Mouse (Mus musculus) bone marrow, adult 2 months (tissue): ENCODE data around the gene Cdh16.

Experiments
- CTCF ChIP-seq: fragments of 200-500 bp; IDR thresholded peaks from 2 replicates; pipeline ENCODE4 v1.5.1; 2011; ENCODE audit warnings: low read length, control low read depth; ENCODE audit not compliant: control insufficient read depth, insufficient read depth
- POLR2A ChIP-seq: fragments of 200-500 bp; IDR thresholded peaks from 2 replicates; pipeline ENCODE4 v1.6.1; 2011; ENCODE audit warnings: low read depth, mild to moderate bottlenecking, control low read depth, low read length, borderline replicate concordance; ENCODE audit not compliant: control insufficient read depth

- TF ChIP-seq CTCF (no peak), POLR2A (no peak)
Measured at GRCm38 (mm10) chr8:104640831-104641370, 16.7 kb upstream of the Cdh16 start.
